In genomic region chr15:3269496-3269895, GRCm38 (mm10) we compare ENCODE assay signal across 11 mouse cellular contexts. TPM values are rescaled to one million over a fixed set of nuclear protein-coding genes. Genes with fewer than 3 reads are reported as not detected.
DNase-seq lines count a peak whose midpoint lies in the region; ATAC-seq and TF ChIP-seq lines count a peak whose summit lies in the region.
"Had no signal": no experiment of that assay in that cellular context is flagged by ENCODE, and none has a peak within 500 bp of the region (broad histone marks: within the 10 kb centered on the region; RNA-seq: fewer than 3 reads in every experiment).

No protein-coding gene starts in this region.

- no peak overlapping the region for H3K4me3 ChIP-seq in heart, adult 2 months
- no peak overlapping the region for H3K4me3 ChIP-seq in lung, embryonic 15.5 days
- no peak overlapping the region for H3K4me3 ChIP-seq in intestine, embryonic 14.5 days (ENCODE audit: low read depth, low read length)
- no peak overlapping the region for H3K4me3 ChIP-seq in midbrain, embryonic 13.5 days (replicated peaks)
- H3K4me3 ChIP-seq: forebrain, embryonic 15.5 days had no signal

- no peak for TF ChIP-seq POLR2A in heart, adult 2 months (IDR thresholded peaks at IDR 0.05; ENCODE audit: insufficient read depth, low read depth, low read length)

- no peak for DNase-seq in heart, adult 2 months
- DNase-seq in heart, adult 8-10 months (ENCODE audit: low spot score) = no peak
- DNase-seq in lung, postnatal 25 days (ENCODE audit: low spot score) = no peak
- no peak for DNase-seq in intestine, embryonic 14.5 days (ENCODE audit: low spot score)
- no peak for DNase-seq in left cerebral cortex, adult 18-20 months (ENCODE audit: low spot score in 2 of 2)
- DNase-seq in cerebellum, postnatal 14 days = no peak
- DNase-seq: right cerebral cortex, postnatal 4 days had no signal

- H3K79me2 ChIP-seq in heart, adult 2 months (replicated peaks; ENCODE audit: control insufficient read depth, insufficient read depth, low read length) = peaks cover 1% of the 10 kb centered on the region; the same call in 1 of the 2 replicates

- no peak for TF ChIP-seq CTCF in heart, adult 2 months (IDR thresholded peaks at IDR 0.05)

- no peak for TF ChIP-seq EP300 in heart, adult 2 months (IDR thresholded peaks at IDR 0.05; ENCODE audit: insufficient read depth, low read depth, low read length)

- intact Hi-C loops in heart, adult 2 months (cut with DNase I) = no loop called here

- peak overlapping the region; percentile 97 for H3K27ac ChIP-seq in heart, adult 2 months
- 0 out of 2 replicates have a peak overlapping the region, but pooled peaks have one; percentile 87 for H3K27ac ChIP-seq in lung, embryonic 15.5 days
- peak overlapping the region; percentile 91 for H3K27ac ChIP-seq in intestine, embryonic 14.5 days (ENCODE audit: low read depth)
- no peak overlapping the region for H3K27ac ChIP-seq in midbrain, embryonic 13.5 days
- H3K27ac ChIP-seq: forebrain, embryonic 15.5 days had no signal

- H3K4me2 ChIP-seq in lung, embryonic 15.5 days = no peak overlapping the region
- no peak overlapping the region; the same call in 1 of the 2 replicates for H3K4me2 ChIP-seq in intestine, embryonic 14.5 days (ENCODE audit: low read length)
- no peak overlapping the region for H3K4me2 ChIP-seq in midbrain, embryonic 13.5 days (replicated peaks)
- H3K4me2 ChIP-seq: forebrain, embryonic 15.5 days had no signal

- 73% methylated on average over 4 of the region's 4 CpGs for WGBS in heart, adult 2 months
- 54% methylated on average over 4 of the region's 4 CpGs for WGBS in lung, embryonic 15.5 days
- WGBS in intestine, embryonic 14.5 days = 38% methylated on average over 4 of the region's 4 CpGs
- 83% methylated on average over 4 of the region's 4 CpGs for WGBS in midbrain, embryonic 13.5 days

- peaks cover 12% of the 10 kb centered on the region for H3K4me1 ChIP-seq in heart, adult 2 months (ENCODE audit: control insufficient read depth, insufficient read depth, low read length)
- H3K4me1 ChIP-seq in lung, embryonic 15.5 days = peaks cover 12% of the 10 kb centered on the region
- H3K4me1 ChIP-seq in intestine, embryonic 14.5 days (replicated peaks; ENCODE audit: control insufficient read depth, insufficient read depth, low read length) = peaks cover 9% of the 10 kb centered on the region; the same call in 1 of the 2 replicates
- H3K4me1 ChIP-seq in midbrain, embryonic 13.5 days (replicated peaks) = peaks cover 11% of the 10 kb centered on the region

- no peaks in the 10 kb centered on the region for H3K27me3 ChIP-seq in heart, adult 2 months (ENCODE audit: control insufficient read depth, insufficient read depth, low read length)
- no peaks in the 10 kb centered on the region for H3K27me3 ChIP-seq in lung, embryonic 15.5 days
- no peaks in the 10 kb centered on the region for H3K27me3 ChIP-seq in intestine, embryonic 14.5 days (replicated peaks; ENCODE audit: control insufficient read depth, insufficient read depth, low read length)
- no peaks in the 10 kb centered on the region for H3K27me3 ChIP-seq in midbrain, embryonic 13.5 days
- H3K27me3 ChIP-seq: forebrain, embryonic 15.5 days had no signal

- no peaks in the 10 kb centered on the region for H3K9me3 ChIP-seq in lung, embryonic 15.5 days
- no peaks in the 10 kb centered on the region for H3K9me3 ChIP-seq in intestine, embryonic 14.5 days (ENCODE audit: control insufficient read depth, low read length)
- H3K9me3 ChIP-seq in midbrain, embryonic 13.5 days = no peaks in the 10 kb centered on the region
- H3K9me3 ChIP-seq: forebrain, embryonic 15.5 days had no signal

- 0 out of 2 replicates have a peak, but pooled peaks have one; percentile 40 for ATAC-seq in lung, embryonic 15.5 days (ENCODE audit: borderline replicate concordance, extremely low read depth, low FRiP score, low TSS enrichment)
- ATAC-seq in intestine, embryonic 14.5 days (replicated peaks; ENCODE audit: low FRiP score, low TSS enrichment, low read depth) = no peak
- peak; percentile 31; the same call in 1 of the 2 replicates for ATAC-seq in midbrain, embryonic 13.5 days
- ATAC-seq: forebrain, embryonic 15.5 days had no signal

- H3K36me3 ChIP-seq in heart, adult 2 months (ENCODE audit: control insufficient read depth, insufficient read depth, low read length) = peaks cover 12% of the 10 kb centered on the region
- no peaks in the 10 kb centered on the region for H3K36me3 ChIP-seq in lung, embryonic 15.5 days
- H3K36me3 ChIP-seq in intestine, embryonic 14.5 days (ENCODE audit: control insufficient read depth, insufficient read depth, low read length) = no peaks in the 10 kb centered on the region
- no peaks in the 10 kb centered on the region for H3K36me3 ChIP-seq in midbrain, embryonic 13.5 days
- H3K36me3 ChIP-seq: forebrain, embryonic 15.5 days had no signal

- no peak overlapping the region for H3K9ac ChIP-seq in heart, adult 2 months (ENCODE audit: low read depth, low read length)
- H3K9ac ChIP-seq in lung, embryonic 15.5 days = no peak overlapping the region
- no peak overlapping the region for H3K9ac ChIP-seq in intestine, embryonic 14.5 days (ENCODE audit: low read length)
- H3K9ac ChIP-seq in midbrain, embryonic 13.5 days (replicated peaks) = no peak overlapping the region
- H3K9ac ChIP-seq: forebrain, embryonic 15.5 days had no signal

RNA-seq across cellular contexts. Expression of gene Selenop, which starts 1.1 kb away (rescaled TPM):
- 100 to 1,000 TPM; 319 to 351 TPM for total RNA-seq in heart, adult 2 months (2021)
- 166 and 233 TPM in 2 replicates for polyA plus RNA-seq in heart, adult 2 months (2012; rRNA removed)
- 100 to 1,000 TPM; 281 to 334 (median 316) TPM for total RNA-seq in heart, adult 8-10 months (2022)
- 120 and 123 TPM in 2 replicates for polyA plus RNA-seq in lung, embryonic 15.5 days (2015; fragmentation: Nextera tagmentation; extraction: Ambion mirVana)
- polyA plus RNA-seq in intestine, embryonic 14.5 days (2014; fragmentation: Nextera tagmentation; extraction: Ambion mirVana) = 153 and 172 TPM in 2 replicates
- polyA plus RNA-seq in midbrain, embryonic 13.5 days (2015; fragmentation: Nextera tagmentation; extraction: Ambion mirVana) = 73.2 and 86.1 TPM in 2 replicates
- total RNA-seq in left cerebral cortex, adult 18-20 months (2021) = 100 to 1,000 TPM; 241 to 307 TPM

RNA-seq across cellular contexts. Expression of gene Ccdc152, which starts 33.8 kb away (rescaled TPM):
- not detected for total RNA-seq in heart, adult 2 months (2021)
- 0.39 and 0.73 TPM in 2 replicates for polyA plus RNA-seq in heart, adult 2 months (2012; rRNA removed)
- under 1 TPM in 3 of 4 experiments, not detected in 1; 0.20 to 0.69 (median 0.38) TPM for total RNA-seq in heart, adult 8-10 months (2022)
- 0.21 and 0.29 TPM in 2 replicates for polyA plus RNA-seq in lung, embryonic 15.5 days (2015; fragmentation: Nextera tagmentation; extraction: Ambion mirVana)
- 0.16 and 0.24 TPM in 2 replicates for polyA plus RNA-seq in intestine, embryonic 14.5 days (2014; fragmentation: Nextera tagmentation; extraction: Ambion mirVana)
- 0.12 and 0.26 TPM in 2 replicates for polyA plus RNA-seq in midbrain, embryonic 13.5 days (2015; fragmentation: Nextera tagmentation; extraction: Ambion mirVana)
- total RNA-seq in left cerebral cortex, adult 18-20 months (2021) = not detected
- polyA plus RNA-seq: C2C12; forebrain, embryonic 15.5 days had no signal
